Mouse (Mus musculus) ES-E14 (cell line): Measurements from ENCODE around the gene Arrb2.

Experiments used
- CHD2 ChIP-seq: IDR thresholded peaks from 2 replicates; pipeline ENCODE4 v1.6.1; 2014; ENCODE audit warnings: mild to moderate bottlenecking, low read depth, low read length, inconsistent platforms
- ZC3H11A ChIP-seq: IDR thresholded peaks from 2 replicates; pipeline ENCODE4 v1.6.1; 2012; ENCODE audit warnings: low read depth, mild to moderate bottlenecking, inconsistent platforms, low read length, borderline replicate concordance

DNA sequence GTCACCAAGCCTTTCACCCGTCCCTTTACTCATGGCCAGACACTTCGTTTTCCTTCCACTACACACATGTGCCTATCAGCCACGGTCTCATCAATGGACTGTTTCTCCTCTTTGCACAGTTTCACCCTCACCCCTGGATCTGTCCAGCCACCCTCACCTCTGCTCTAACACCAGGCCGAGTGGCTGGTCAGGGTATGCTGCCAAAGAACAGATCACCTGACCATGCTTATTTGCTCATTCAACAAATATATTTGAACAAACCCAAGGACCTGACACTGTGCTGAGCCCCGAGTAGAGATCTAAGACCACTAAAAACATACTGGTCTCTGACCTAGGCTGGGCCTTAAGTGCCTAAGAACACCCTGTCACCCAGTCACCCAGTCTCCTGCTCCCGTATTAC is 12.2 kb downstream of the Arrb2 start:
- TF ChIP-seq ZC3H11A (no peak), CHD2 (no peak)
